Mouse (Mus musculus) MEL (cell line): ENCODE data around the gene Stat5a. TPM values are rescaled to one million over a fixed set of nuclear protein-coding genes. Genes with fewer than 3 reads are reported as not detected.

Experiments used
- DNase-seq: peaks from one replicate; pipeline ENCODE4 v3.0.0; 2011; ENCODE audit warnings: low read depth, low spot score
- H3K27ac ChIP-seq: 2 replicates; pipeline ENCODE4 v1.5.1; 2012; ENCODE audit warnings: low read depth, mild to moderate bottlenecking, control low read depth, low read length, moderate library complexity; ENCODE audit not compliant: control insufficient read depth
- H3K27me3 ChIP-seq, 2 experiments: fragments of 150-350 bp in 1 of 2; sonication (generic) in 1 of 2; 2 replicates each; pipeline ENCODE4 v1.6.1; 2012; ENCODE audit warnings: low read length in 2 of 2, mild to moderate bottlenecking in 2 of 2, improper control_type of control experiment in 1 of 2, moderate library complexity in 1 of 2; ENCODE audit not compliant: insufficient read depth in 2 of 2, control insufficient read depth in 1 of 2
- H3K36me3 ChIP-seq, 2 experiments: 2 replicates each; pipeline ENCODE4 v1.6.1; 2012 to 2014; ENCODE audit warnings: low read length in 2 of 2, improper control_type of control experiment in 1 of 2, inconsistent platforms in 1 of 2, mild to moderate bottlenecking in 1 of 2; ENCODE audit not compliant: insufficient read depth in 2 of 2, control insufficient read depth in 1 of 2
- H3K4me1 ChIP-seq, 2 experiments: fragments of 150-350 bp in 1 of 2; sonication (generic) in 1 of 2; 2 replicates each; pipeline ENCODE4 v1.6.1; 2012; ENCODE audit warnings: low read length in 2 of 2, improper control_type of control experiment in 1 of 2, mild to moderate bottlenecking in 1 of 2; ENCODE audit not compliant: insufficient read depth in 2 of 2, control insufficient read depth in 1 of 2
- H3K4me3 ChIP-seq, 2 experiments: fragments of 150-350 bp in 1 of 2; sonication (generic) in 1 of 2; 2 replicates each; pipeline ENCODE4 v1.5.1; 2012; ENCODE audit warnings: low read depth in 2 of 2, low read length in 2 of 2, mild to moderate bottlenecking in 2 of 2, moderate library complexity in 2 of 2, control low read depth in 1 of 2, improper control_type of control experiment in 1 of 2; ENCODE audit not compliant: control insufficient read depth in 1 of 2, insufficient read depth in 1 of 2
- H3K79me2 ChIP-seq: 2 replicates; pipeline ENCODE4 v1.6.1; 2012; ENCODE audit warnings: mild to moderate bottlenecking, low read length, moderate library complexity; ENCODE audit not compliant: control insufficient read depth, poor library complexity, insufficient read depth
- H3K9ac ChIP-seq: 2 replicates; pipeline ENCODE4 v1.6.1; 2012; ENCODE audit warnings: low read depth, mild to moderate bottlenecking, control low read depth, low read length, moderate library complexity; ENCODE audit not compliant: control insufficient read depth, poor library complexity, severe bottlenecking
- H3K9me3 ChIP-seq: fragments of 150-350 bp; sonication (generic); replicated peaks from 2 replicates; pipeline ENCODE4 v1.6.1; 2012; ENCODE audit warnings: mild to moderate bottlenecking, low read length, improper control_type of control experiment, moderate library complexity; ENCODE audit not compliant: insufficient read depth
- BHLHE40 ChIP-seq: IDR thresholded peaks from 2 replicates; pipeline ENCODE4 v1.6.1; 2012; ENCODE audit warnings: low read depth, mild to moderate bottlenecking, inconsistent platforms, low read length, improper control_type of control experiment, borderline replicate concordance
- CHD1 ChIP-seq: IDR thresholded peaks from 2 replicates; pipeline ENCODE4 v1.6.1; 2012; ENCODE audit warnings: low read depth, mild to moderate bottlenecking, inconsistent platforms, low read length, improper control_type of control experiment
- CHD2 ChIP-seq: IDR thresholded peaks from 2 replicates; pipeline ENCODE4 v1.6.1; 2011; ENCODE audit warnings: low read length, improper control_type of control experiment
- E2F4 ChIP-seq: IDR thresholded peaks from 2 replicates; pipeline ENCODE4 v1.6.1; 2011; ENCODE audit warnings: low read depth, low read length, improper control_type of control experiment, borderline replicate concordance
- ETS1 ChIP-seq: IDR thresholded peaks from 2 replicates; pipeline ENCODE4 v1.6.1; 2012; ENCODE audit warnings: low read depth, mild to moderate bottlenecking, inconsistent platforms, low read length, improper control_type of control experiment, moderate library complexity
- GABPA ChIP-seq: IDR thresholded peaks from 2 replicates; pipeline ENCODE4 v1.6.1; 2012; ENCODE audit warnings: low read depth, mild to moderate bottlenecking, inconsistent platforms, low read length, improper control_type of control experiment, moderate library complexity
- HCFC1 ChIP-seq: IDR thresholded peaks from 2 replicates; pipeline ENCODE4 v1.6.1; 2012; ENCODE audit warnings: low read depth, mild to moderate bottlenecking, inconsistent platforms, low read length, improper control_type of control experiment, moderate library complexity
- JUND ChIP-seq: IDR thresholded peaks from 2 replicates; pipeline ENCODE4 v1.6.1; 2011; ENCODE audit warnings: low read depth, mild to moderate bottlenecking, improper control_type of control experiment, low read length
- KAT2A ChIP-seq: conservative IDR thresholded peaks from 2 replicates; pipeline ENCODE4 v1.6.1; 2012; ENCODE audit warnings: low read depth, low read length, improper control_type of control experiment, inconsistent platforms
- MAFK ChIP-seq: IDR thresholded peaks from 2 replicates; pipeline ENCODE4 v1.6.1; 2011; ENCODE audit warnings: low read depth, mild to moderate bottlenecking, low read length, improper control_type of control experiment, borderline replicate concordance
- MAX ChIP-seq: IDR thresholded peaks from 2 replicates; pipeline ENCODE4 v1.6.1; 2011; ENCODE audit warnings: low read length, improper control_type of control experiment
- MEF2A ChIP-seq: IDR thresholded peaks from 2 replicates; pipeline ENCODE4 v1.6.1; 2014; ENCODE audit warnings: low read depth, mild to moderate bottlenecking, inconsistent platforms, low read length, improper control_type of control experiment; ENCODE audit not compliant: poor library complexity, insufficient replicate concordance, severe bottlenecking; ENCODE audit errors: extremely low read depth
- NRF1 ChIP-seq: IDR thresholded peaks from 2 replicates; pipeline ENCODE4 v1.6.1; 2014; ENCODE audit warnings: low read depth, mild to moderate bottlenecking, inconsistent platforms, low read length, improper control_type of control experiment, moderate library complexity; ENCODE audit not compliant: poor library complexity, insufficient read depth, severe bottlenecking
- POLR2A ChIP-seq, 2 experiments: IDR thresholded peaks; 2 replicates each; pipeline ENCODE4 v1.6.1; 2011 to 2012; ENCODE audit warnings: low read length in 2 of 2, mild to moderate bottlenecking in 2 of 2, control low read depth in 1 of 2, improper control_type of control experiment in 1 of 2, low read depth in 1 of 2, moderate library complexity in 1 of 2; ENCODE audit not compliant: control insufficient read depth in 1 of 2, insufficient read depth in 1 of 2, poor library complexity in 1 of 2
- POLR2AphosphoS2 ChIP-seq: IDR thresholded peaks from 2 replicates; pipeline ENCODE4 v1.6.1; 2011; ENCODE audit warnings: low read length, improper control_type of control experiment
- POLR2AphosphoS5 ChIP-seq: IDR thresholded peaks from 2 replicates; pipeline ENCODE4 v1.6.1; 2012; ENCODE audit warnings: low read depth, borderline replicate concordance, mild to moderate bottlenecking, inconsistent platforms, low read length, moderate library complexity, mixed read lengths
- RAD21 ChIP-seq: IDR thresholded peaks from 2 replicates; pipeline ENCODE4 v1.6.1; 2011; ENCODE audit warnings: mild to moderate bottlenecking, low read depth, low read length, improper control_type of control experiment
- RCOR1 ChIP-seq: IDR thresholded peaks from 2 replicates; pipeline ENCODE4 v1.6.1; 2012; ENCODE audit warnings: low read depth, mild to moderate bottlenecking, inconsistent platforms, low read length, improper control_type of control experiment
- SIN3A ChIP-seq: IDR thresholded peaks from 2 replicates; pipeline ENCODE4 v1.6.1; 2012; ENCODE audit warnings: low read length, improper control_type of control experiment, inconsistent platforms
- TAL1 ChIP-seq: IDR thresholded peaks from 2 replicates; pipeline ENCODE4 v1.6.1; 2012; ENCODE audit warnings: mild to moderate bottlenecking, inconsistent platforms, low read length, moderate library complexity, mixed read lengths
- TCF12 ChIP-seq: IDR thresholded peaks from 2 replicates; pipeline ENCODE4 v1.6.1; 2014; ENCODE audit warnings: low read depth, mild to moderate bottlenecking, inconsistent platforms, low read length, improper control_type of control experiment, moderate library complexity
- USF2 ChIP-seq, 2 experiments: IDR thresholded peaks; 2 replicates each; pipeline ENCODE4 v1.6.1; 2011 to 2012; ENCODE audit warnings: improper control_type of control experiment in 2 of 2, low read length in 2 of 2, borderline replicate concordance in 1 of 2, inconsistent platforms in 1 of 2, low read depth in 1 of 2, mild to moderate bottlenecking in 1 of 2; ENCODE audit not compliant: insufficient read depth in 1 of 2
- ZC3H11A ChIP-seq: IDR thresholded peaks from 2 replicates; pipeline ENCODE4 v1.6.1; 2012; ENCODE audit warnings: low read depth, mild to moderate bottlenecking, inconsistent platforms, low read length, improper control_type of control experiment
- ZKSCAN1 ChIP-seq: IDR thresholded peaks from 2 replicates; pipeline ENCODE4 v1.6.1; 2012; ENCODE audit warnings: low read depth, mild to moderate bottlenecking, inconsistent platforms, low read length, improper control_type of control experiment, moderate library complexity
- ZMIZ1 ChIP-seq: IDR thresholded peaks from 2 replicates; pipeline ENCODE4 v1.6.1; 2012; ENCODE audit warnings: low read depth, mild to moderate bottlenecking, inconsistent platforms, low read length, improper control_type of control experiment, moderate library complexity
- ZNF384 ChIP-seq: IDR thresholded peaks from 2 replicates; pipeline ENCODE4 v1.6.1; 2012; ENCODE audit warnings: low read depth, mild to moderate bottlenecking, inconsistent platforms, low read length, improper control_type of control experiment
- polyA plus RNA-seq, 2 experiments: library from polyadenylated mRNA; stranded (reverse) in 1 of 2; unstranded in 1 of 2; fragments of >175 nt in 1 of 2; fragments of >200 nt in 1 of 2; gene quantifications; 2 replicates each; pipeline versions ENCODE4 v1.2.1 to v1.2.4; 2012; ENCODE audit warnings: low replicate concordance in 2 of 2, low read depth in 1 of 2; ENCODE audit not compliant: insufficient read length in 2 of 2, insufficient read depth in 1 of 2, missing spikeins in 1 of 2
- total RNA-seq: library from RNA; depleted of rRNA; stranded (reverse); fragments of 300-350 nt; gene quantifications from 2 replicates; pipeline ENCODE4 v1.2.3, GENCODE M21; 2012

Stat5a gene
- total and polyA plus RNA-seq, 3 experiments: 54.2 to 86.8 TPM; not detected in 1

DNA sequence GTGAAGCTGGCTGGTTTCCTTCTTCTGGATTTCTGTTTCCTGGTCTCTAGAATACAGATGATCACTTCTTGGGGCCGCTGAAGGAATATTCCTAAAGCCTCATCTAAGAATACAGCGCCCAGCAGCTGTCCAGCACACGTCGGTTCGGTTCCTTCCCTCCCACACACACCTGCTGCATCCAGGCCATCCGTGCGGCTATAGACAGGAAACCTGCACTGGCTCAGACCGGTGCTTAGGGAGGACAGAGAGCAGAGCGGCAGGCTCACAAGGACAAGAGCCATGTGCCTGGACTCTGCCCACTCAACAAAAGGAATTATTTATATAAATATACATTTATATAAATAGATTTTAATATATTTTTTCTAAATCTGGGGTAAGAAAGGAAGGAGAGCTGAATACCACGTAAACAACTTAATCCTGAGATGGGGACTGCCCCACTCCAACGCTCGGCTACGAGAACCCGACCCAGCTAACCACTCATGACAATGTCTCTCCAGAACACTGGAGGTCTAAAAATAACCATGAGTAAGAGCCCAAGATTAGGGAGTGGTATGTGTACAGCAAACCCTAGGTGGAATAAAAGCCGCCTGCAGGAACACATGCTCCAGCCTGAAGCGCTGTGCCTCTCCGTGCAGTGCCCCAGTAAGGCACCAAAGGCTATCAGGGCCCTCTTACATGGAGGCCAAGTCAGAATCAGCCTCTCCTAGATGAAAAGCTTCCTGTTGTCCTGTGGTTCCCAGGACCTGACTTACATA lies 53.4 kb downstream of the Stat5a start:
- no peaks in the 10 kb centered on the region for H3K79me2 ChIP-seq
- no peak overlapping the region for H3K9ac ChIP-seq
- H3K36me3 ChIP-seq: peaks cover 0 to 3% of the 10 kb centered on the region in 2 experiments; a peak in 1 of 4 replicates
- no peak overlapping the region for H3K4me3 ChIP-seq
- no peaks in the 10 kb centered on the region for H3K9me3 ChIP-seq
- no peaks in the 10 kb centered on the region for H3K4me1 ChIP-seq
- no peaks in the 10 kb centered on the region for H3K27me3 ChIP-seq
- DNase-seq: no peak
- H3K27ac ChIP-seq: no peak overlapping the region
- TF ChIP-seq KAT2A: no peak
- TF ChIP-seq CHD2: no peak
- TF ChIP-seq POLR2A (IDR thresholded peaks at IDR 0.05; ENCODE audit: control insufficient read depth in 1 of 2, insufficient read depth in 1 of 2, low read depth in 1 of 2, low read length in 2 of 2, poor library complexity in 1 of 2): no peak
- no peak for TF ChIP-seq JUND
- no peak for TF ChIP-seq MAFK
- TF ChIP-seq RCOR1: no peak
- no peak for TF ChIP-seq ZKSCAN1
- no peak for TF ChIP-seq MEF2A
- no peak for TF ChIP-seq RAD21
- TF ChIP-seq GABPA: no peak
- no peak for TF ChIP-seq SIN3A

DNA sequence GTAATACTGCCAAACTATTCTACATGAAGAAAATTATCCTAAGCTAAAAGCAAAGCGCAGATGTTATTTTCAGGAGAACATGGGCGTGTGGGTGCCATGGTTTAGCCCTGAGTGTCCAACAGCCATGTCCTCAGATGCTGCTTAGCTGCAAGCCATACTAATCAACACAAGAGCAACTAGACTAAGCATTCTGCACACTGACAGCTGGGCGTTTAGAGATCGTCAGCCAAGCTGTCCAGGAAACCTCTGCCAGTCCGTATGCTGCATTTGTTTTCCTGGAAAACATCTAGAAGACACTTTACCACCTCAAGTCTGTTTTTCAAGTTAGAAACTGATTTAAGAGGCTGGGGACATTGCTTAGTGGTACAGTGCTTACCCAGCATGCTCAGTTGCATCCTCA lies 55.3 kb downstream of the Stat5a start:
- Histone ChIP-seq H3K4me3 (no peak overlapping the region), H3K4me1 (no peaks in the 10 kb centered on the region), H3K27ac (no peak overlapping the region), H3K9ac (no peak overlapping the region), H3K79me2 (no peaks in the 10 kb centered on the region), H3K9me3 (no peaks in the 10 kb centered on the region), H3K36me3 (peaks cover 0 to 3% of the 10 kb centered on the region in 2 experiments; a peak in 1 of 4 replicates), H3K27me3 (no peaks in the 10 kb centered on the region)
- DNase-seq: no peak
- TF ChIP-seq ETS1 (no peak), USF2 (IDR thresholded peaks at IDR 0.05; ENCODE audit: borderline replicate concordance in 1 of 2, insufficient read depth in 1 of 2, low read depth in 1 of 2, low read length in 2 of 2) (no peak), BHLHE40 (no peak), MAX (no peak), ZNF384 (no peak), KAT2A (no peak), POLR2AphosphoS5 (no peak), ZC3H11A (no peak), HCFC1 (no peak), POLR2AphosphoS2 (no peak), CHD1 (no peak), TCF12 (no peak), TAL1 (no peak), JUND (no peak), NRF1 (no peak), ZMIZ1 (no peak), MAFK (no peak), E2F4 (no peak)
